Mouse (Mus musculus) intestine, embryonic 15.5 days (tissue): ENCODE measurements around the gene Nckap5. TPM values are rescaled to one million over a fixed set of nuclear protein-coding genes. Genes with fewer than 3 reads are reported as not detected.
A peak's percentile ranks its signal among the peaks of the same experiment; 100 is the strongest.

Experiments
- ATAC-seq: fragments of 200-750 bp; cut with Nextera tagmentation; 2 replicates; pipeline ENCODE4 v1.8.0; 2017; ENCODE audit warnings: moderate TSS enrichment, moderate library complexity
- H3K27ac ChIP-seq: fragments of 300-500 bp; sonication (generic); 2 replicates; pipeline ENCODE4 v1.5.1; 2015; ENCODE audit warnings: mild to moderate bottlenecking, inconsistent platforms
- H3K27me3 ChIP-seq: fragments of 300-500 bp; sonication (generic); replicated peaks from 2 replicates; pipeline ENCODE4 v1.6.1; 2015; ENCODE audit warnings: inconsistent platforms
- H3K36me3 ChIP-seq: fragments of 300-500 bp; sonication (generic); 2 replicates; pipeline ENCODE4 v1.6.1; 2015; ENCODE audit warnings: inconsistent platforms
- H3K4me1 ChIP-seq: fragments of 300-500 bp; sonication (generic); replicated peaks from 2 replicates; pipeline ENCODE4 v1.6.1; 2015; ENCODE audit warnings: inconsistent platforms
- H3K4me2 ChIP-seq: fragments of 300-500 bp; sonication (generic); replicated peaks from 2 replicates; pipeline ENCODE4 v1.6.1; 2015; ENCODE audit warnings: mild to moderate bottlenecking, inconsistent platforms
- H3K4me3 ChIP-seq: fragments of 300-500 bp; sonication (generic); replicated peaks from 2 replicates; pipeline ENCODE4 v1.5.1; 2015; ENCODE audit warnings: inconsistent platforms
- H3K9ac ChIP-seq: fragments of 300-500 bp; sonication (generic); 2 replicates; pipeline ENCODE4 v1.6.1; 2015; ENCODE audit warnings: inconsistent platforms
- H3K9me3 ChIP-seq: fragments of 300-500 bp; sonication (generic); 2 replicates; pipeline ENCODE4 v1.6.1; 2016; ENCODE audit warnings: inconsistent platforms
- WGBS: fragments of 180-500 bp; shearing (Covaris S2); methylation state at CpG from one replicate; pipeline ENCODE4 v1.1.7; 2015; 5-methylcytosine and 5-hydroxymethylcytosine counted together
- polyA plus RNA-seq: library from polyadenylated mRNA; unstranded; fragments of >200 nt; fragmentation: Nextera tagmentation; extraction: Ambion mirVana; gene quantifications from 2 replicates; pipeline ENCODE4 v1.2.1, GENCODE M21; 2015

Gene Nckap5
- polyA plus RNA-seq, 1 experiment from 2014 or later, result 11.4 TPM

DNA sequence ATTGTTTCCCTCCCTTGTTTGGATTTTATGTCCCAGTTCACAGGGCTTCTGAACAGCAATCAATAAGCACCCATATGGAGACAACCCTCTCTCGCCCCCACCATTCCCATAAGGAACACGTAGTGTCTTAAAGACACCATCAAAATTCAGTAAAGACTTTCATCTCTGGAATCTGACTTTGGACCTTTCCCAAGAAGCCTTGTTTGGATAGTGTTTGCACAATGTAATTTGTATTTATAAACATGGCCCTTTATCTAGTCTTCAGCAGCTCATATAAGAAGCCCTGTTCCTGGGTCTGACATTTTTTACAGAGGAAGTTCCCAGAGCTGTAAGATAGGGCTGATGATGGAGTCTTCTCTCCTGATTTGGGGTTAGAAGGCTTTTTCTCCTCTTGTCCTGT is 359.7 kb downstream of the Nckap5 start:
- H3K27me3 ChIP-seq, result no peaks in the 10 kb centered on the region
- ATAC-seq, result no peak
- H3K27ac ChIP-seq, result 0 out of 2 replicates have a peak overlapping the region, but pooled peaks have one; percentile 51
- 0 out of 2 replicates have a peak, but pooled peaks cover 2% of the 10 kb centered on the region for H3K4me1 ChIP-seq
- WGBS, result 49% methylated on average over 2 of the region's 2 CpGs
- H3K9ac ChIP-seq, result no peak overlapping the region
- H3K4me2 ChIP-seq, result no peak overlapping the region
- H3K4me3 ChIP-seq, result no peak overlapping the region
- no peaks in the 10 kb centered on the region for H3K36me3 ChIP-seq
- no peaks in the 10 kb centered on the region for H3K9me3 ChIP-seq

DNA sequence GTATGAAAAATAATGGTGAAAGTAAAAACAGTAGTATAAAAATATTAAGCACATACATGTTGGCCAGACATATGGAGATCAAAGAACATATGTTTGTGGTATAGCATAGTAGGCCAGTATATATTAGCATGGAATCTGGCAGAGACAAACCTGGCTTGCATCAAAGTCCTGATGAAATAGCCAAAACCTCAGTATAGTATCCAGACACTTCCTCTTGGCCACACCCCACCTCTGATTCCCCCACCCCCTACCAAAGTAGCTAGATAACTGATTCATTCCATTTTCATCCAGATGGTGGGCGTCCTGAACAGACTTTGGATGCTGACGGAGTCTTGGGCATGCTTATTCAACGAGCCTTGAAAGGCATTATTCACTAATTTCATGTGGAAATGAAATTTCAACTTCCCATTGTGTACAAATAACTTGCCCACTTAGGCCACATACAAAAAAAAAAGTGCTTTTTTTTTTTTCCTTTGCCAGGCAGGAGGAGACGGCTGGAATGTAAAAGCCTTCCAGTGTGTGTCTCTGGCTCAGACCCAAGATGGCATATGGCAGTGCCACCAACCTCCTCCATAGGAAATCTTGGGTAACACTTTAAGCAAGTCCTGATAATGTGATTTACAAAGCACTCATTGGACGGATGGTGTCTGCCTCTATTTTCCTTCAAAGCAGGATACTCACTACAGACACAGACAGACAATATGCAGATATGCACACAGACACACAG is 360.6 kb downstream of the Nckap5 start:
- Histone ChIP-seq H3K4me1 (0 out of 2 replicates have a peak, but pooled peaks cover 2% of the 10 kb centered on the region), H3K36me3 (no peaks in the 10 kb centered on the region), H3K4me2 (no peak overlapping the region), H3K9me3 (no peaks in the 10 kb centered on the region), H3K9ac (no peak overlapping the region), H3K4me3 (no peak overlapping the region), H3K27me3 (no peaks in the 10 kb centered on the region), H3K27ac (no peak overlapping the region; the same call in 1 of the 2 replicates)
- 59% methylated on average over 5 of the region's 5 CpGs for WGBS
- no peak for ATAC-seq

DNA sequence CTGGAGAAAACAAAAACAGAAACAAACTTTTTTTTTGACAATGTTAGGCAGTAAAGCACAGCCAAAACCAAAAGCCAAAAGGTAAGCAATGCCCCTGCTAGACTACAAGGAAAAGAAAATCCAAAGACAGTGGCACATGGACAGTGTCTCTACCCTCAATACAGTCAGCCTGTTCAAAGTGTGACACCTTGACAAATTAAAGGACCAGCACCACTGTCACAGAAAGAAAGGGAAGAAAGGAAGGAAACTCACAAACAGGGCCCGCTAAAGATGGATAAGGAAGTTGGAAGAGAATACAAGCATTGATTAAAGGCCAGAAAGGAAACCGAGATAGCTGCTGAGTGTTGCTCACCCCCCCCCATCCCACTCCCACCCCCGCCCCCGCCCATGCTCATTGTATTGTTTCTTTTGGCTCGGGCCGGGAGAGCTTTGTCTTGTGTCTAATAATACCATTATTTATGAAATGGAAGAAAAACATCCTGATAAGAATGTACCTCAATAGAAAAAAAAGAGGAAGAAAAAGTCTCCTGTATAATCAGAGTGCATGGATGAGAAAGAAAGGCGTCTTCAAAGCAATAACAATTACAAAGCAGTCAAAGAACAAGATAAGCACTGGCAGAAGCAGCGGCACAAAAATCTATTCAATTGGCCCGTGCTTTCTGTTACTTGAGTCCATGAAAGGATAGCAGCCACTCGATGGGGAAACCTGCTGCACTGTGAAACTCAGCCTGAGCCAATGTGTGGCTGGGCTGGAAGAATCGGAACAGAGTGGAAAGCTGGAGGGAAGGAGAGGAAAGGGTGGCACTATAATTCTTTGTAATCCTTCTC is 368.9 kb downstream of the Nckap5 start:
- no peak overlapping the region for H3K4me2 ChIP-seq

DNA sequence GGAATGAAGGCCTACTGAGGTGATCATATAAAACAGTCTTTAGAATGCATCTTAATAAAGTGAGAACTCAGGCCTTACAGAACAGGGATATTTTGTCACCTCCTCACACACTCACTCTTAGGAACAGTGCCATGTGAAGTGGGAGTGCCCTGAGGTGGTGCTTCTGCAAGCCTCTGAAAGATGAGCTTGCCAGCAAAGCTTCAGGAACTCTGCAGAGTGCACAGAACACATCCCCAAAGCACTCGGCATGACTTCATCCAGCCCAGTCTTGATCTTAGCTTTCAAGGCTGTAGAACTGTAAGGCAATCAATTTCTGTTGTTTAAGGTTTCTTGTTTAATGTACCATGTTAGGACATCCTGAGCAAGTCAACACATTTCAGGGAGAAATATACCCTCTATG is 372.9 kb downstream of the Nckap5 start:
- no peak for ATAC-seq
- no peaks in the 10 kb centered on the region for H3K4me1 ChIP-seq
- no peak overlapping the region for H3K27ac ChIP-seq
- H3K9me3 ChIP-seq, result no peaks in the 10 kb centered on the region
- H3K9ac ChIP-seq, result no peak overlapping the region
- 64% methylated on average over 1 of the region's 1 CpGs for WGBS
- H3K4me3 ChIP-seq, result no peak overlapping the region
- no peak overlapping the region for H3K4me2 ChIP-seq
- no peaks in the 10 kb centered on the region for H3K36me3 ChIP-seq
- H3K27me3 ChIP-seq, result no peaks in the 10 kb centered on the region

More for the DNA sequence above, 368.9 kb downstream of the Nckap5 start:
- H3K4me1 ChIP-seq, result no peaks in the 10 kb centered on the region
- H3K9ac ChIP-seq, result no peak overlapping the region
- no peaks in the 10 kb centered on the region for H3K36me3 ChIP-seq
- H3K27me3 ChIP-seq, result no peaks in the 10 kb centered on the region
- H3K9me3 ChIP-seq, result no peaks in the 10 kb centered on the region
- ATAC-seq, result no peak
- H3K4me3 ChIP-seq, result no peak overlapping the region
- no peak overlapping the region for H3K27ac ChIP-seq
- WGBS, result 44% methylated on average over 11 of the region's 11 CpGs

DNA sequence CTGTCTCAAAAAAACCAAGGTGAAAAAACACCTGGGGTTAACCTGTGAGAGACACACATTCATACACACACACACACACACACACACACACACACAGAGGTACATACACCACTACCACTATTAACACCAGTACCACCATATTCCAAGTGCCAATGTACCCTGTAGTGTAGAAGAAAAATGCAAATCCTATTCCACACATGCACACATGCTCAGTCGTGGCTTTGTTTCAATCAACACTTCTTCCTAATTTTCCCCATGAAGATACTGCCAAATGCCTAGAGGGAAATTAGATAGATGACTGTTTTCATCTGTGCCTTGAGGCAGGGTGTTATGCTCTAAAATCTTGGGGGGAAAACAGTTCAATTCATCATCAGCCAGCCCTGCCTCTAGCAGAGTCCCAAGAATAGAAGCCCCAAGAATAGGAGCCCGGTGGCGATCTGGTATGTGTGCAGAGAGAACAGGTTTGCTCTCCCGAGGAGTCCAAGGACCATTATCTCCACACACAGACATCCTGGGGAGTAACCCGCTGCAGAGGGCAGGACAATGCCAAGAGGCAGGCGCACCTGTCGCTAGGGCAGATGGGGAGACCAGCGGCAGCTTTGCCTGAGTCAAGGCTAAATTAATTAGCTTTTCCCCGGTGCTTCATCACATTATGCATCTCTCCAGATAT is 376.0 kb downstream of the Nckap5 start:
- Histone ChIP-seq H3K4me1 (no peaks in the 10 kb centered on the region), H3K4me3 (no peak overlapping the region), H3K27ac (no peak overlapping the region), H3K27me3 (no peaks in the 10 kb centered on the region), H3K9me3 (no peaks in the 10 kb centered on the region), H3K36me3 (no peaks in the 10 kb centered on the region), H3K4me2 (no peak overlapping the region), H3K9ac (no peak overlapping the region)
- WGBS, result 57% methylated on average over 9 of the region's 9 CpGs
- ATAC-seq, result no peak

DNA sequence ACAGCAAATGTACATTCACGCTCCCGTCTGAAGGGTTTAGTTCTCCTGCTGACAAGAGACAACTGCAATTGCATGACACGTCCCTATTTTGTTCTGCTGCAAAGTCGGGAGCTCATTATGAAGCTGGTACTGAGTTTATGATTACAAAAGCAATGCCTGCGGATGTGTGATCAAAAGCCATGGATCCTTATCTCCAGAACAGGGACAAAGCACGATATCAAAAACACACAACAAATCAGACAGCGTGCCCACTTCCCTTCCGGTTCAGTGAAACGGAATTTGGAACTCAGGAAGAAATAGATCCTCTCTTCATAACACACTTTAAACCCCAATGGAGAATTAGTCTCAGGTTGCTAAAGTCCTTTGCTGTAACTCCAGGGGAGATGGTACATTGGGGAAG is 379.1 kb downstream of the Nckap5 start:
- H3K9ac ChIP-seq, result no peak overlapping the region
- H3K27ac ChIP-seq, result no peak overlapping the region
- H3K4me1 ChIP-seq, result no peaks in the 10 kb centered on the region
- no peaks in the 10 kb centered on the region for H3K36me3 ChIP-seq
- no peaks in the 10 kb centered on the region for H3K9me3 ChIP-seq
- no peak overlapping the region for H3K4me3 ChIP-seq
- no peak overlapping the region for H3K4me2 ChIP-seq
- 81% methylated on average over 9 of the region's 9 CpGs for WGBS
- H3K27me3 ChIP-seq, result no peaks in the 10 kb centered on the region
- ATAC-seq, result no peak

DNA sequence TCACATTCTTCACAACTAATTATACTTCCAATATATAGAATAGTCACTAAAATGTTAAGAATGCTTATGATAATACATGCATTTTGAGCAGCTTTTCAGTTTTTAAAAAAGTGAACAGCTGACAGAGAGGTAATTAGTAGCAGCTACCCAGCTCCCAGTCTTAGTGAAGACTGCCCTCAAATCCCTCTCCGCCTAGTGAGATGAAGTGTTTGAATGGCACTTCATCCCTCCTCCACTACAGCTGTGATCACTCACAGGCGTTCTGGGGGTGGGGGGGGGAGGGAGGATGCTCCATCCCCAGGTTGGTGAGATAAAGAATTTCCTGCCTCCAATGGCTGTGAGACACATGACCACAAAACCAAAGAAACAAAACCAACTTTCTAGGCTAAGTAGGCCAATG is 381.2 kb downstream of the Nckap5 start:
- no peak overlapping the region for H3K4me3 ChIP-seq
- H3K9ac ChIP-seq, result no peak overlapping the region
- no peaks in the 10 kb centered on the region for H3K36me3 ChIP-seq
- H3K27me3 ChIP-seq, result no peaks in the 10 kb centered on the region
- no peaks in the 10 kb centered on the region for H3K9me3 ChIP-seq
- no peak for ATAC-seq
- WGBS, result 39% methylated on average over 2 of the region's 2 CpGs
- H3K4me2 ChIP-seq, result no peak overlapping the region
- no peak overlapping the region for H3K27ac ChIP-seq
- no peaks in the 10 kb centered on the region for H3K4me1 ChIP-seq

DNA sequence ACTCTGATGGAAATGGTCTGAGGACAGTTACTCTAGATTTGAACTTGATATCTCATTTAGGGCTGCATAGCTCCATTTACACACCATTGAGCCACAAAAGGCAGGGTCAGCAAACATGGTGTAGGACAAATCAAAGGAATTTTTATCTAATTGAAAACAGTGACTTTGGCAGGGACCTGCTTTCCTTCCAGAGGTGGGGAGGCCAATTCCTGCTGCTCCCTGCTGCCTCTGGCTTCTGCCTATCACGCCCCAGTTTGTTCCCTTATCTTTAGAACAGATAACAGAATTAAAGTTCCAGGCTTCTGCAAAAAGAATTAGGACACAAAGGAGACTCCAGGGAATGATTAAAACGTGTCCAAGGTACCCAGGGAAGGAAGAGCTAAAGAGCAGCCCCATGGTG is 386.7 kb downstream of the Nckap5 start:
- WGBS, result 45% methylated on average over 2 of the region's 2 CpGs
- H3K36me3 ChIP-seq, result no peaks in the 10 kb centered on the region
- no peak overlapping the region for H3K9ac ChIP-seq
- H3K4me1 ChIP-seq, result no peaks in the 10 kb centered on the region
- H3K27me3 ChIP-seq, result no peaks in the 10 kb centered on the region
- H3K9me3 ChIP-seq, result no peaks in the 10 kb centered on the region
- no peak overlapping the region for H3K27ac ChIP-seq
- no peak for ATAC-seq
- H3K4me3 ChIP-seq, result no peak overlapping the region
- H3K4me2 ChIP-seq, result no peak overlapping the region

DNA sequence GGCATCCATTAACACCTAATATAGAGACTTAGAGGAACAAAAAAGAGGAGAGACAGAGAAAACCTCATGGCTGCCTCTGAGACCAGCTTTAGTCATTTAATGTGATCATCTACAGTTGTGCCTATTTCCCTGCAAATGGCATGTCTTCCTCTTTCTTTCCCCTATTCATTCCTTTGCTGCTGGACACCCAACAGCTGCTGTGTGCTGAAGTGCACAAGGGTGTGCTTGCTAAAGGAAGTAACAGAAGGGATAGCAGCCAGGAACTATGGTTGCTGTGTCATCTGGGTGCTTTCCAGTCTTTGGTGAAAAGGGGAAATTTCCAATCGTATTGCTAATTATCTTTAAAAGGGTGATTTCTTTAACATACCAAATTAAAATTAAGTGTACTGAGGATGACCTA is 387.9 kb downstream of the Nckap5 start:
- 81% methylated on average over 1 of the region's 1 CpGs for WGBS
- H3K4me3 ChIP-seq, result no peak overlapping the region
- H3K36me3 ChIP-seq, result no peaks in the 10 kb centered on the region
- no peak overlapping the region for H3K4me2 ChIP-seq
- ATAC-seq, result no peak
- no peak overlapping the region for H3K27ac ChIP-seq
- no peak overlapping the region for H3K9ac ChIP-seq
- no peaks in the 10 kb centered on the region for H3K4me1 ChIP-seq
- H3K9me3 ChIP-seq, result no peaks in the 10 kb centered on the region
- H3K27me3 ChIP-seq, result no peaks in the 10 kb centered on the region

DNA sequence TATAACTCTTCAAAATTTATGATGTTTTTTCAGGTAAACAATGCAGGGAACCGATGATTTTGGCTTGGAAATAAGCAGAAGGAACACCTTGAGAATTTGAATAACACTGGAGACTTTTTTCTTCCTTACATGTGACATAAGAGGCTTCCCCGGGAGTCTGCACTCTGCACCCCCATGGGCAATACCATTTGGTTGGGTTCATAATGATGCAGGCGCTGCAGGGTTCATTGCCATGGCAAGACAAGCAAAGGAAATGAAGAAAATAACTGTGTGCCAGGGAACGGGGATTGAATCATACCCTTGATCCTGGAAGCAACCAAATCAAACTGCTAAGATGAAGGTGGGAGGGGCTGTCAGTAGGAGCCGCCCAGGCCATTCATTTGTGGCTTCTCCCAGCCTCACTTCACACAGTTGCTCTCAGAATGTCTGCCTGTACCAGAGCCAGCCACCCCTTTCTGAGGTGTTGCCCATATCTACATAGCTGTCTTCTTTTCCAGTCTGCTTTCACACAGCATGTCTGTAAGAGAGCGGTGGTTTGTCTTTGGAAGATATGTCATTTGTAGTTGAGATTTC is 392.5 kb downstream of the Nckap5 start:
- Histone ChIP-seq H3K4me3 (no peak overlapping the region), H3K27ac (no peak overlapping the region), H3K27me3 (no peaks in the 10 kb centered on the region), H3K9me3 (no peaks in the 10 kb centered on the region), H3K9ac (no peak overlapping the region), H3K36me3 (no peaks in the 10 kb centered on the region), H3K4me1 (no peaks in the 10 kb centered on the region), H3K4me2 (no peak overlapping the region)
- 83% methylated on average over 6 of the region's 6 CpGs for WGBS
- no peak for ATAC-seq

DNA sequence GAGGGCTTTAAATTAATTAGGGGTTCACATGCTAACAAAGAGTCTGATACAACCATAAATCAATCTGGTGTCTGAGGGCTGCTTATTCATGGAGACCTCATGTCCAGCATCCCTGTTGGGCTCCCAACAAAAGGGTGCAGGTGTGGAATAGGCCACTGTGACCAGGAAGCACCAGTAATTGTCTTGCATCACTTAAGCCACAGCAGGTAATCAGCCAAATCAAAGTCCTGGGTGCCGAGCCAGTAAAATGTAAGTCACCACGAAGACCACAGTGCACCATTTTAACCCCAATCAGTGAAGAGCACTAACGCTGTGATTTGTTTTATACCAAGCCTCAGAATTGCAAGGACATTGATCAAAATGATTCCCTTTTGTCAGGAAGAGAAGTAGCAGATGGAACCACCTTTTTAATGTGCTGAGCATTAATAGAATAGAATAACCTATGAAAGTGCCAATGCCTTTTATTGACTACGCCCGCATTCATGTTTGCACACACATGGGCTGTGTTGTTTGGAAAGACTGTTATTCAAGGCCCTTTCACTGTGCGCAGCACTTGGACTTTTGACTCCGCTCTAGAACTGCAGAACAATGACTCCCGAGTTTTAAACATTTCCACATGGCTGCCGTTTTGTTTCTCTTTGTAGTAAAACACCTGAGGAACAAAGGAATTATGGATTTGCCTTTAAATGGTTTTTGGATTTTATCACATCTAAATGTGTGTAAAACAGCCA is 393.5 kb downstream of the Nckap5 start:
- Histone ChIP-seq H3K9me3 (no peaks in the 10 kb centered on the region), H3K4me2 (no peak overlapping the region), H3K9ac (no peak overlapping the region), H3K27ac (no peak overlapping the region), H3K4me3 (no peak overlapping the region), H3K27me3 (no peaks in the 10 kb centered on the region), H3K36me3 (no peaks in the 10 kb centered on the region), H3K4me1 (no peaks in the 10 kb centered on the region)
- 77% methylated on average over 9 of the region's 9 CpGs for WGBS
- no peak for ATAC-seq

DNA sequence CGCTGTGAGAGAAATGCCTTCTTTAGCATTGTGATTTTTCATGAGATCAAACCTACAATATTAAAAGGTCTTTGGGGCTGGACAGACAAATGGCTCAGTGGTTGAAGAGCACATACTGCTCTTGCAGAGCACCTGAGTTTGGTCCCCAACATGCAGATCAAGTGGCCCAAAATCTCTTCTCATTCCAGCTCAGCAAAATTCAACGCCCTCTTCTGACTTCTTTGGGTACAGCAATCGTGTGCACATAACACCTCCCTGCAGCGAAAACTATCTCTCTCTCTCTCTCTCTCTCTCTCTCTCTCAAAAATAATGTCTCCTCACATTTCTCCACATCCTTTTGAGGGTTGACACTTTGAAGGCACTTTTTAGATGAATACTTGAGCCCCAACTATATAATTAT is 398.3 kb downstream of the Nckap5 start:
- H3K27me3 ChIP-seq, result no peaks in the 10 kb centered on the region
- no peak overlapping the region for H3K4me3 ChIP-seq
- H3K9me3 ChIP-seq, result no peaks in the 10 kb centered on the region
- H3K9ac ChIP-seq, result no peak overlapping the region
- 93% methylated on average over 4 of the region's 4 CpGs for WGBS
- no peaks in the 10 kb centered on the region for H3K36me3 ChIP-seq
- H3K27ac ChIP-seq, result no peak overlapping the region
- no peaks in the 10 kb centered on the region for H3K4me1 ChIP-seq
- no peak overlapping the region for H3K4me2 ChIP-seq
- ATAC-seq, result no peak
